Mouse (Mus musculus): ENCODE measurements at regions not wholly inside any gene's neighbourhood (a gene's known extent, or its start where the extent isn't known, plus 50 kb on each side); places are given as distances from the start of the nearest gene placed in this dataset.
A peak's percentile ranks its signal among the peaks of the same experiment; 100 is the strongest.

DNA sequence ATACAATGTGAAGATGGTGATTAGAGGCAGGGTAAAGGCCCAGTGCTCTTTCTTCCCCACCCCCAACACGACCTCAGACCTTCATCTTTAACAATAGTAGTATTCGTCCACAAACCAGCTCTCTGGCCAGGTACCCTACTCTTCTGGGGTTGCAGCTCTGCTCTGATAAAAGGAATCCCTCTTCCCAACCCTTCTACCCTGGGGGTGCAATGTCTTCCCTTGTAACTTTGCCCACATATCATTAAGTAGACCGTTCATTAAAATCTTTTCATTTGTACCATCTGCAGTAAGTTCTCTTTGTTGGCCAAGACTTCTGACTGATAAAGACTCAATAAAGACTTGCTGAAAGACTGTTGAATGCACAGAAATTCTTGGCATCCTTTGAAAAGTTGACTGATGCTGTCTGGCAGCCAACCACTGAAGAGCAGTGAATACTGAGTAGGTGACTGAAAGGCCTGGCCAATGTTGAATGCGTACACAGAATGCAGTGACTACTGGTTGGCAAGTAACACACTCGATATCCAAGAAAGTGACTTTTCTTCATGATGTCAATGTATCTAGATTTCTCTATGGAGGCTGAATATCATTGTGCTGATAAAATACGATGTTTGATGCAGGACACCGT is 547.4 kb upstream of the Sox9 start:
- no peak for DNase-seq (ENCODE audit: low spot score)

DNA sequence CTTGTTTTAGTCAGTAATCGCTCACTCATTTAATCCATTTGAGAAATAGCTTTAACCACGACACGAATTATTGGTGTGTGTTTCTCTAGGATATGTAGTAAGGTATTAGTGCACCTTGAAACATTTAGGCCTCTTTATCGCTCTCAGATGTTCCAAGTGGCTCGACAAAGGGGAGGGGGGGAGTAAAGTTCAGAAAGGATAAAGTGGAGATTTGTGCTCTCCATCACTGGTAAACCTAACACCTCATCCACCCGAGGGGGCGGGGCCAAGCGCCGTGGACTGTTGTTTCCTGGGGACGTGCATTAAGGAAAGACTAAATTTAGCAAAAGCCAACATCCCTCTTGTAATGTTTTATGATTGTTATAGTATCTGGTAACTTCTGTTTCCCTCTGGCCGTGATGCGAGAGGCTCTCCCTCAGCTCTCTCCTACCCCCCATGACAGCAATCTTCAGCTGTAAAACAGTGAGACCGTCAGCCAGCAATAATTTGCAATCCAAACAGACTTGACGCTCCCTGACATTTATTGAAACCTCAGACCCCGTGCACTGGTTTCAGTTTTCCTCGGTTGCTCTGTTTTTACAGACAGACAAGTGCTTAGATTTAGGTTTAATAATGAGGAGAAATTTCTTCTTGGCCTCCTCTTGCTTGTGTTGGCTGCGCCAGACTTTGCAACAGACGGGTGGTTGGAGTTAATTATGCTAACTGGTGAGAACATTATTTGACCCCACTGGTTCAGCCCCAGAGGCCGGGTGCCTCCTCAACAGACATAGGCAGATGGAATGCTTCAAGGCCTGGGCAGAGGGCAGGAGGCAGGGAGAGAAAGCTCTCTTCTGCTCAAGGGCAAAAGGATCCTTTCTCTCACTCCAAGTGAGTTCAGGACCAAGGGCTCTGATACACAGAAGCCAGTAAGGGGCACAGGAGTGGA is 542.8 kb upstream of the Sox9 start:
- no peak for DNase-seq (ENCODE audit: low spot score)

DNA sequence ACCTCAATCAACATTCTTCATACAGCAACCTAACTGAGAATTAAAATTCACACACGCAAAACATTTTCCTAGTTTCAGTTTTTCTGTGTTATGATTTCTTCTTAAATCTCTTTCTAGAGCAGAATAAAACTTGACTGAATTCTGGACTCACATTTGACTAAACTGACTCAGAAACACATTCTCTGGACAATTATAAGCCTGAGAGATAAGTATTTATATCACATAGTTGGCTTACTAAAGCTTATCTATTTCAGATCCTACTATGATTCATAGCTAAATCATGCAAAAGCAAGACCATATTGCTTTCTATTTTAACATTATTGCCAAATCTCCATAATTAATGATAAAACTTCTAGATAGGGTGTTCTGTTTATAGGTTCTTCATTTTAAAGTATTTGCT is 529.5 kb upstream of the Sox9 start:
- DNase-seq (ENCODE audit: low spot score) = no peak

DNA sequence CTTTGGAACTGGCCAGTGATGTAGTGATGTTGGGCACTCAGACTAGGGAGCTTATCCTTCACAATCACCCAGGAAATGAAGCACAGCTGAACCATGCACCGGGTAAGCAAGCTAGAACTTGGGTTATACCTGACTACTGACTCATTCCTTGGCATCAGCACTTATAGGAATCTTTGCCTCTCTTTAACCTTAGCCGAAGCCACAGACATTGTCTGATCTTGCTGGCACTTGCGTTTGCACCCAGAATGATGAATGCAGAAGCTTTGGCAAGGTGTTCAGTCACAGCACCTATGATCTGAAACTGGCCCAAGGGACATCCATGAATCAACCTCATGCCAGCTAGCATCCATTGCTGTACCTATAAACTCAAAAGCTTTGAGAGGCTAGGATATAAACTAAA is 529.0 kb upstream of the Sox9 start:
- no peak for DNase-seq (ENCODE audit: low spot score)

DNA sequence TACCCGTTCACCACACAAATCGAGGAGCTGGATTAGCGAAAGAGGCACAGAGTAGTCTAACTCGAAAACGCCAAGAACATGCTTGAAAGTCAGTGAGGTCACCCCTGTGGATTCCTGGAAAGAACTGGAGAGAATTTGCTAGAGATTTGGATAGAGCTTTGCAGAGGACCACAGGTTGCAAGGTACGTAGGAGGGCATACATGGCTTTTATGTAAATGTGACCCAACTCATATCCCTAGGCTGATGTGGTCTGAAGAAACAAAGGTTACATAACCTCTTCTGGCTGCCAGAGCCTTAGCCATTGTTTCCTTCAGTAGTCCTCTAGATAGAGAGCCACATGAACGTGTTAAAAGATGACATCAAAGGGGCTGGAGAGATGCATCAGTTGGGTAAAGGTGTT is 525.7 kb upstream of the Sox9 start:
- DNase-seq (ENCODE audit: low spot score) = no peak

DNA sequence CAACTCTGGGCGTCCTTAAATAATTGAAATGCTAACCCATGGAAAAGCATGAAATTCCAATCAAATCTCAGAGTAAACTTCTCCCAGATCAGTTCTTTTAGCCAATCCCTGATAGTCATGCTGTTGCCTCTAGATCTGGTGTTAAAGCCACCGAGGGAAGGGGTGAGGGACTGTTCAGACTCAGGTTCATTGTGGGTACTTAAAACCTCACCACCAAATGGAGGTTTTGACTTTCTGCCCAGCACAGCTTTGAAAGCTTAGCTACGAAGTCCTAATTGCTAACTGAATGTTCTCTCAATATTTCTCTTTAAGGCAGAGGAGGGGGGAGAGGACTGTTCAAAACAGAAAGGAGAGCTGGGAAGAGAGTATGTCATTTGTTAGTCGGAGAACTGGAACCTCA is 517.9 kb upstream of the Sox9 start:
- no peak for DNase-seq (ENCODE audit: low spot score)

DNA sequence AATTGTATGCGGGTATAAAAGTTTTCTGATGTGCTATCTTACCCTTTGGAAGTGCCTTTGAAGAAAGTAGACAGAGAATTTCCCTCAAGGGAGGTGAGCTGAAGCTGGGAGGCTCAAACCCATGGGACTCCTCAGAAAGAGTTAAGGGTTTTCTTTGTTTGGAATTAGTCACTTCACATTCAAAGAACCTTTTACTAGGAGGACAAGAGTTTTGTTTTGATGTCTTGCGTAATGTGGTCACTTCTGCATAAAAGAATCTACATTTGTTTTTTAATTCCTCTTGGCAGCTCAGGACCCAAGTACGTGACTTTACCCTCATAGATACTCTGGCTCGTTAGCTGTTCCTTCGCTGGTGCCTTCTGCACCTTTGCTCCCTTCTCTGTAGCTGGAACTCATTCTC is 511.1 kb upstream of the Sox9 start:
- DNase-seq (ENCODE audit: low spot score) = no peak

DNA sequence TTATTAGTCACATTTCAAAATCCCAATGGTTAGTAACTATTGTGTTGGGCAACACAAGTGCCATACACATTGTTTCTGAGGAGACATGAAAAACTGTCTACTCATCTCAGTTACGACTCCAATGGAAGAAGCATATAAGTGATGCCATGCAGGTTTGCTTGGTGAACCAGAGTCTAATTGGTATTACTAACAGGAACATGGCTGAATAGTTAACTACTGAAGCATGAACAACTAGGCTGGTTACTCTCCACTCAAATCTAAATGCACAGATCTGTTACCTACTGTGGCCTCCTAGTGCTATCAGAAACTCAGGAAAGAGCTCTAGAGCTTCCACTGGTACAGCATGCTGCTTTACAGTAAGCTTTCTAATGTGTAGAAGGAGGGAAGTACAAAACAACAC is 503.5 kb upstream of the Sox9 start:
- no peak for DNase-seq (ENCODE audit: low spot score)

DNA sequence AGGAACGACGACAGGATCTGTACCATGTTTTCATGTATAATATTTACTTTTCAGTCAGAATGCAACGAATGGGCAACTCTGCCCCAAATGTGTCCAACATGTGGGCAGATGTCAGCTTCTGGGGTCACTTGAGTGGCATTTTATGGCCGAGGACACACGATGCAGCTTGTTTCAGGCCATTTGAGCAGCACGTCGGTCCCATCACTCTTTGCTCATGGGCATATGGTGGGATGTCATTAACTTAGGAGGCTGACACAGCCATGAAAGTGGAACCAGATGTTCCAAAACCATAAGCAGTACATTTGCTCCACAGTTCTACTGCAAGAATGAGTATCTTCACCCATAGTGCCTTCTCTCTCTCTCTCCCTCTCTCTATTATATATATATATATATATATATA is 499.1 kb upstream of the Sox9 start:
- DNase-seq (ENCODE audit: low spot score) = peak; percentile 74

DNA sequence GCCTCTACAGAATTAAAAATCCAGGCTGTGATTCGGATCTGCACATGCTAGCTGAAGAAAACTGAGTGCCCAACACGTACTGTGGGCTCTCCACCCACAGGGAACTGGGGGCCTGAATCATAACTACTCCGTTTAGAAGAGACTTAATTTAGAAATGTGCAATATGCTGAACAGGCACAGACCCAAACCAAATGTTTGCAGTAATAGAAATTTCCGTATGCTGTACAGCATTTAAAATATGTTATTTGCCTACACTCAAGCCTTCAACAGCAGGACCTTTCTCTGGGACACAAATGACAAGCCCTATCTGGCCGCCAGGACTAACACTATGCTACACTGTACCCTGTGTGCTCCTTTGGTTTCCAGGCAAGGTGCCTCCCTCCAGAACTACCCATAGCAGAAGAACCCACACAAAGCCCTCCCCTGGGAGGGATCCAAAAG is 483.1 kb upstream of the Sox9 start:
- no peak for DNase-seq (ENCODE audit: low spot score)

DNA sequence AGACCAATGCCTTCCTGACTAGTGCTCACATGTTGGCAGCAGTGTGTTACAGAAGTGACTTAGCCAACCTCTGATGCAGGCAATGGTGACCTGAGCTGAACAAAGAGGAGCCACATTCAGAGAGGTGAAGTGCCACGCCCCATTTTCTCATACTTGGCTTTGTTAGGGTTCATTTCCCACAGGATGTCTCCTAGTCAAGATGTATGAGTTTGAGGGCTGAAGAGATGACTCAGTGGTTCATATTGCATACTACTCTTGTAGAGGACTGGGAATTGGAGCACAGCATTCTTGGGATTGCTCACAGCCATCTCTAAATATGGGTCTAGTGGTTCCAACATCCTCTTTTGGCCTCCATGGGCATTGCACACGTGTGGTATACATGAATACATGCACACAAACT is 478.9 kb upstream of the Sox9 start:
- no peak for DNase-seq (ENCODE audit: low spot score)

DNA sequence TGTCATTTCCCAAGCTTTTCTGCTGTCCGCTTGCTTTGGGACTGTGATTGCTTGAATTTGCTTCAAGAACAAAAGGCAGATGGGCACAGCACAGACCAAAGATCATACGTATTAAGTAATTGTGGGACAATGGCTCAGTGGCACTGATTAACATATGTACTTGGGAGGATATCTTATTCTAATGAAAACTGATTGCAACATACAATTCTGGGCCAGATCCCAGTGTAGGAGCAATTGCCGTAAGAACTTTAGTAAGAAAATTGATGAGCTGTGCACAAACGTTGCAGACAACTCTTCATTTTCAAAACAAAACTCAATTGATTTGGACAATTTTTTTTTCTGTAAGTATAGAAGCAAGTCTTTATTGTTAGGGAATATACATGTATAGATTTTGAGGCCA is 456.2 kb upstream of the Sox9 start:
- no peak for DNase-seq (ENCODE audit: low spot score)

DNA sequence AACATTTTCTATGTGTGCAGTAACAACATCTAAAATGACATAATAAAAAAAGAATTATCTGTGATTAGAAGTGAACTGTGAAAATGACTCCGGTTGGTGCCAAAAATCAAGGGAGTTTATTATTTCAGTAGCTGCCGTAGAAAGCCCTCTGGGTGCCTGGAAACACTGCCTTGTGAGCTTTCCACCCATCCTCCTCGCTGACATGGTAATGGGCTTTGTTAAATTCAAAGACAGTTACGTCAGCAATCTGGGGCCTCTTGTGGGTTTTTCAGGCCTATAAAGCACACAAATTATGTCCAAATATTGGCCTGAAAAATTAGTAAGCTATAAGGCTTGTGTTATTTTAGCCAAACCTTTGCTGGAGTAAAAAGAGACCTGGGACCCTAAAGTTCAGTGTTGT is 454.4 kb upstream of the Sox9 start:
- no peak for DNase-seq (ENCODE audit: low spot score)

DNA sequence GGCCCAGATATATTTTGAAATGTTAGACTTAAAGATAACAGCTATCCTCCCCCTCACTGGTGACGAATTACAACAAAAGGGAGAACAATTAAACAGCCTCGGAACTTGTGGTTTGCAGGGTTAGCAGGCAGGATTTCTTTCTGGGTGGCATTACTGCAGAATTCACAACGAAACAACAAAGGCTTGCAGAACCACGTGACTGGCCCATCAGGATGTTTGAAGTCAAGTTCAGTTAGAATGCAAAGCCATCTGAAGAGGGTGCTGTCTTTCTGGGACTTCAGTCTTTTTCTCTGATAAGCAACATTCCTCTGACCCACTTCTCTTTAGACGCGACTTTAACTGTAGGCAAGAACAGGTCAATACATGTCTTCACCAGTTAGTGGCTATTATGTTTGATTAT is 436.9 kb upstream of the Sox9 start:
- DNase-seq (ENCODE audit: low spot score) = peak; percentile 21

DNA sequence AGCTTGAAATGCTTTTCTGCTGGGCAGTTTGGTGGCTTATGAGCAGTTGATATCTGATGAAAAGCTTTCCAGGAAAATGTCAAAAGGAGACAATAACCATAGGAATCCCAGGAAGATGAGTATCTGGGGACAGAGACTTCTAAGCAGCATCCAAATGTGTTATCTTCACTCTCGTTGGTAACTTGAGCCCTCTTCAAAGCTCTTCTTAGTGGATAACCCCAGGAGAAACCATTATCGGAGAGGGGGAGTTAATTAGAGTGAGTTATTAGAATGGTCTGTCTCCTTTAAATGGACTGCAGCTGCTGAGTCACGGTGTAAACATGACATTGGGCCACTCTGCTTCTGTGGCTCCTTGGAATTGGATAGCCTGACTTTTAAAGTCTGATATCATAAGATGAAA is 436.4 kb upstream of the Sox9 start:
- peak; percentile 40 for DNase-seq (ENCODE audit: low spot score)

DNA sequence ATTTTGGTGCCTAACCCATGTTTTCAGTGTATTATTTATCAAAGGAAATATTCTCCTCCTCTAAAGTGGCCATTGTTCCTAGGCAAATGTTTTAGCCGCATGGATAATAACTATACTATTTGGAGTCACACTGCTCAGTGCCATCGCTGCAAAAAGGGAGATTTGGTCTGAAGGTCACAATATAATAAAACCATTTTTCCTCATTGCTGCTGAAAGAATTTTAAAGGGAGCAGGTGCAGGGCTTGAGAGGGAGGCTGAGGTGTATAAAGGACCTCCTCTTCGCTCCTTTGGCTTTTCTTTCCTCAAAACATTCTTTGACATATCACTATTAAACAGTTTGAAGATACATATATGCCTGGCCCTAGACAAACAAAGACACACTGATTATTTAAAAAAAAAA is 435.9 kb upstream of the Sox9 start:
- no peak for DNase-seq (ENCODE audit: low spot score)

DNA sequence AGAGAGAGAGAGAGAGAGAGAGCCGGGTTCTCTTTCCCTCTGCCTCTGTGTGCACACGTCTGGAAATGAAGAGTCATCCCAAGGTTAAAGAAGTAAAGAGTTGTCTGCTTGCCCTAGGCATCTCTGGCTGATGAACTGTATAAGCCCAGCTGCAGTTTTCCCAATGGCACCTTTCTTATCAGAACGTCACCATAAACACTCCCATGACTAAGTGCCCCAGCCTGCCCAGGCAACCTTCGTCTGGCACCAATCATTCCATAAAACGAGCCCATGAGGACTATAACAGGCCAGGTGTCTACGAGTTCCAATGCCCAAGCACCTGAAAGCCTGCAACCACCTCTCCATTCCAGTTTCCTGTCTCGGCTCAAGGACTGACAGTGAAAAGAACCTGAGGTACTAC is 435.5 kb upstream of the Sox9 start:
- no peak for DNase-seq (ENCODE audit: low spot score)

DNA sequence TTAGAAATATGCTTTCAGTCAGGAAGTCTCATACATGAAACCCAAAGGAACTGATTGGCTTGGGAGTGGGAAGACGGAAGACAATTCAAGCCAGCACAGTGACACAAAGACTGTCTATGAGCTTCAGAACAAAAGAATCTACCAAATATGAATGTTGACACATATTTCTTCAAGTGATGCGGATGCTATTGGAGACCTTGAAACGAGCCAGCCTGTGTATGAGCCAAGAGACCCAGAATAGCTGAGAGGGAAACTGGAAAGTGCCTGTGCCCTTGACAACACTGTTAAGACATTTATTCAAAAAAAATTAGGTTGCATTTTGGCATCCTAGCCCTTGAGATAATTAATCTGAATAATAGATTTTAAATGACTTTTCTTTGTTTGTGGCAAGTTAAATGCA is 426.7 kb upstream of the Sox9 start:
- no peak for DNase-seq (ENCODE audit: low spot score)

DNA sequence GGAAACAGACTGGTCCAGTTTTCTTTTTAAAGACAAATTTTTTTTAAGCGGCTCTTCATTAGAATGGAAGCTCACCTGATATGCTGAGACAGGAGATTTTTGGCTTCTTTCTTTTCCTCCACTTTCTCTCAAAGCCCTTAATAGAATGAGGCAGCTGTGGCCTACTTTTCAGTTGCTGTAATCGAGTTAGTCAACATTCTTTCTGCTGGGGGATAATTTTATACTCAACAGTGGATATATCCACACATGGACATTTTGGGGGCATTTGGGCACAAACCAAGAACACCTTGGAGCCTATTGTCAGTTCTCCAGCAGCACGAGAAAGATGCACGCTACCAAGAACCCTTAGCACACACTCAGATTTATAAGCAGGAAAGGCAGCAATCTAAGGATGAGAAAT is 415.3 kb upstream of the Sox9 start:
- DNase-seq (ENCODE audit: low spot score) = no peak

DNA sequence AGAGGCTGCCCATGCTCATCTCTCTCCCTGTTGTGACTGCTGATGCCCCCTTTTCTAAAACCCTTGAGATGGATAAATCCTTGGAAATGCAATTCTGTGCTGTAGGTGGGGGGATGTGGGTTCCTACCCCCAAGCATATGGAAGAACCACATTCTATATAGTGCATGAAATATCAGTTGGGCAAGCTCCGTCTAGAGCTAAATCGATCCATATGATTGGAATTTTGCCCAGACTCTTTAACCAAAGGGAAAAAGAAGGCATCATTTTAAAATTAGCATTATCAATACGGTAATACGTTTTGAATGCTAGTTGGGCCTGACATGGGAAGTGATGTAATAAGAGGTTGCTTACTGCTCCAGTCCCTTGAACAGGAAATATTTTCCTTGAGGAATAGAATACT is 411.1 kb upstream of the Sox9 start:
- no peak for DNase-seq (ENCODE audit: low spot score)

DNA sequence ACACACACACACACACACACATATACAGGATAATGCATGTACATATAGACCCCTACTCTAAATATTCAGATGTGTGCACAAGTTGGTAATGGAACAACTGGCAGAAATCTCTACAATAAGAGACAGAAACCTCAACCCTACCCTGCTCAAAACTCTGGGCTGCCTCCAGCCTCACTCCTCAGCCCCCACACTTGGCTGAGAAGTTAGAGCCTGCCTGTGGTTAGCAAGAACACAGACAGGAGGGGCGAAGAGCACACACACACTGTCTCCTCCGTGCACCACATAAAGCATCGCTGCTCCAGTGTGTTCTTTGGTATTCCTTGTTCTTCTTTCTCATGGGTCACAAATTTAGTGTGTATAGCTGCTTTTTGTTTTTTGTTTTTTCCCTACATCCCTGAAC is 382.0 kb upstream of the Sox9 start:
- no peak for DNase-seq (ENCODE audit: low spot score)

DNA sequence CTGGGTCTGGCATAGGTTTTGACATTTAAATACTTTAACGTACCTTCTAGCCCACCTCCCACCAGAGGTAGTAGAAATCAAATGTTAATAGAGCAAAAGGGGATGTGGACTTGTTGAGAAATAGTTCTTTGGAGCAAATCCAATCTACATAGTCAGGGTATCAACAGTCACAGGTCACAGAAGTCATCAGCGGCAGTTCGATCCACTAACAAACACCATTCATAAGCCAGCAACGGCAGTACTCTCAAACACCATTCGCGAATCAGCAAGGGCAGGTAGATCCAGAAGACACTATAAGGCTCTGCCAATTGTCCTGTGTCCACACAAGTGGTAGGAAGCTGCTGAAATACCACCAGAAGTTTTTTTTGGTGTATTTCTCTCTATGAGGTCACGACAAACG is 374.3 kb upstream of the Sox9 start:
- no peak for DNase-seq (ENCODE audit: low spot score)

DNA sequence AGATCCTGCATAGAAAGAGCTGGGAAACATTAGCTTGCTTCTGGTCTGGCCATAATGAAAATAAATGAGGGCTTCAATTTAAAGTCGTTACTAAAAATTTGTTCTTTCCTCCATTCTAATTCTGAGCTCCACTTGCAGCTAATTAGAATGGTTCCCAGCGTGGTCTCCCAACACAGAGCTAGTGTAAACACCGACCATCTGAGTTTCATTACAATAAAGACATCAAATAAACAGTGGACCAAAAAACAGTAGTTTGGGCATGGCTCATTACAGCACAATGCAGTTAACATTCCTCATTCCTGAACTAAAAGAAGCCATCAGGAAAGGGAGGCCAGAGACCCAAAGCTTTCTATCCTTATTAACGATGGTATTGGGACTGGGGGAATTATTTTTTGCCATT is 369.6 kb upstream of the Sox9 start:
- DNase-seq (ENCODE audit: low spot score) = peak; percentile 55

DNA sequence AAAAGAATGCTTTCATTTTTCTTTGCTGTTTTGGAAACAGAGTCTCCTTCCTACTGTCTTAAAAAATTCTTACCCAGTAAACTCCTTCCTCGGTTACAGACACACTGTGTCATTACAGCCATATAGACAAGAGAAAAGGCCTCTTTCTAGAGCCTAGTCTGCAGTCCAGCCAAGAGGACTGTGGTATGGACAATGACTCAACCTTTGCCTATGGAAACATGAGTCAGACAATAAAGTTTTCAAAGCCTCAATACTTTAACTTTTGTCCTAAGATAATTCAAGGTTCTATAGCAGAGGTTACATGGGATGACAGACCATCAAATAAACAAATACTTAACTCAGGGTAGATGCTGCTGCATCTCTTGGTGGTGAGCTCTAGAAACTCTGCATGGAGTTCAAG is 339.4 kb upstream of the Sox9 start:
- DNase-seq (ENCODE audit: low spot score) = no peak
